Mouse (Mus musculus): ENCODE data around the gene Ulk4. TPM values are rescaled to one million over a fixed set of nuclear protein-coding genes. Genes with fewer than 3 reads are reported as not detected.

Ulk4 gene
- polyA plus RNA-seq, 1 experiment from 2014 or later, result 136 TPM

GRCm38 (mm10) chr9:121074726-121075125 lies 202.3 kb downstream of the Ulk4 start:
- no peak for DNase-seq (ENCODE audit: low spot score)
- no peak for ATAC-seq (replicated peaks; ENCODE audit: low FRiP score, low read depth)
- no peak overlapping the region for H3K4me3 ChIP-seq (replicated peaks; ENCODE audit: low read depth, low read length)
- no peak for TF ChIP-seq CTCF (IDR thresholded peaks at IDR 0.05; ENCODE audit: low read depth)
- no peaks in the 10 kb centered on the region for H3K27me3 ChIP-seq (ENCODE audit: insufficient read depth, low read length)
- H3K4me1 ChIP-seq (replicated peaks; ENCODE audit: insufficient read depth, low read length), result peaks cover 3% of the 10 kb centered on the region; the same call in 1 of the 2 replicates
- WGBS, result 85% methylated on average over 3 of the region's 3 CpGs
- H3K9me3 ChIP-seq (replicated peaks; ENCODE audit: low read length), result no peaks in the 10 kb centered on the region
- no peak overlapping the region for H3K27ac ChIP-seq
- H3K9ac ChIP-seq (ENCODE audit: low read depth, low read length), result no peak overlapping the region
- no peak overlapping the region for H3K4me2 ChIP-seq (ENCODE audit: low read length)
- no peaks in the 10 kb centered on the region for H3K36me3 ChIP-seq (ENCODE audit: insufficient read depth, low read length)

GRCm38 (mm10) chr9:121072127-121072757 lies 204.8 kb downstream of the Ulk4 start:
- ATAC-seq (replicated peaks; ENCODE audit: low FRiP score, low read depth) (no peak), DNase-seq (ENCODE audit: low spot score) (no peak)
- Histone ChIP-seq H3K4me3 (replicated peaks; ENCODE audit: low read depth, low read length) (no peak overlapping the region), H3K9ac (ENCODE audit: low read depth, low read length) (no peak overlapping the region), H3K4me1 (replicated peaks; ENCODE audit: insufficient read depth, low read length) (no peaks in the 10 kb centered on the region), H3K9me3 (replicated peaks; ENCODE audit: low read length) (no peaks in the 10 kb centered on the region), H3K36me3 (ENCODE audit: insufficient read depth, low read length) (no peaks in the 10 kb centered on the region), H3K4me2 (ENCODE audit: low read length) (no peak overlapping the region), H3K27me3 (ENCODE audit: insufficient read depth, low read length) (no peaks in the 10 kb centered on the region), H3K27ac (no peak overlapping the region)
- WGBS, result 62% methylated on average over 8 of the region's 8 CpGs
- TF ChIP-seq CTCF (IDR thresholded peaks at IDR 0.05; ENCODE audit: low read depth), result no peak

GRCm38 (mm10) chr9:121071461-121072126 lies 205.4 kb downstream of the Ulk4 start:
- ATAC-seq (replicated peaks; ENCODE audit: low FRiP score, low read depth) (no peak), DNase-seq (ENCODE audit: low spot score) (no peak)
- Histone ChIP-seq H3K4me2 (ENCODE audit: low read length) (no peak overlapping the region), H3K36me3 (ENCODE audit: insufficient read depth, low read length) (no peaks in the 10 kb centered on the region), H3K27me3 (ENCODE audit: insufficient read depth, low read length) (no peaks in the 10 kb centered on the region), H3K4me1 (replicated peaks; ENCODE audit: insufficient read depth, low read length) (no peaks in the 10 kb centered on the region), H3K9me3 (replicated peaks; ENCODE audit: low read length) (no peaks in the 10 kb centered on the region), H3K4me3 (replicated peaks; ENCODE audit: low read depth, low read length) (no peak overlapping the region), H3K9ac (ENCODE audit: low read depth, low read length) (no peak overlapping the region), H3K27ac (no peak overlapping the region)
- TF ChIP-seq CTCF (IDR thresholded peaks at IDR 0.05; ENCODE audit: low read depth), result no peak
- WGBS, result 62% methylated on average over 10 of the region's 10 CpGs

GRCm38 (mm10) chr9:121071050-121071449 lies 205.9 kb downstream of the Ulk4 start:
- ATAC-seq (replicated peaks; ENCODE audit: low FRiP score, low read depth) (no peak), DNase-seq (ENCODE audit: low spot score) (no peak)
- no peak overlapping the region for H3K4me2 ChIP-seq (ENCODE audit: low read length)
- WGBS, result 78% methylated on average over 11 of the region's 11 CpGs
- H3K9me3 ChIP-seq (replicated peaks; ENCODE audit: low read length), result no peaks in the 10 kb centered on the region
- no peak for TF ChIP-seq CTCF (IDR thresholded peaks at IDR 0.05; ENCODE audit: low read depth)
- H3K4me1 ChIP-seq (replicated peaks; ENCODE audit: insufficient read depth, low read length), result no peaks in the 10 kb centered on the region
- H3K9ac ChIP-seq (ENCODE audit: low read depth, low read length), result no peak overlapping the region
- no peak overlapping the region for H3K4me3 ChIP-seq (replicated peaks; ENCODE audit: low read depth, low read length)
- H3K27me3 ChIP-seq (ENCODE audit: insufficient read depth, low read length), result no peaks in the 10 kb centered on the region
- no peaks in the 10 kb centered on the region for H3K36me3 ChIP-seq (ENCODE audit: insufficient read depth, low read length)
- H3K27ac ChIP-seq, result no peak overlapping the region

- no peak overlapping the region for H3K4me3 ChIP-seq (replicated peaks; ENCODE audit: low read depth, low read length)
- 81% methylated on average over 5 of the region's 5 CpGs for WGBS
- no peak overlapping the region for H3K4me2 ChIP-seq (ENCODE audit: low read length)
- no peaks in the 10 kb centered on the region for H3K27me3 ChIP-seq (ENCODE audit: insufficient read depth, low read length)
- H3K27ac ChIP-seq, result no peak overlapping the region
- no peaks in the 10 kb centered on the region for H3K9me3 ChIP-seq (replicated peaks; ENCODE audit: low read length)
- no peaks in the 10 kb centered on the region for H3K36me3 ChIP-seq (ENCODE audit: insufficient read depth, low read length)
- no peak for TF ChIP-seq CTCF (IDR thresholded peaks at IDR 0.05; ENCODE audit: low read depth)
- H3K9ac ChIP-seq (ENCODE audit: low read depth, low read length), result no peak overlapping the region
- no peaks in the 10 kb centered on the region for H3K4me1 ChIP-seq (replicated peaks; ENCODE audit: insufficient read depth, low read length)
- ATAC-seq (replicated peaks; ENCODE audit: low FRiP score, low read depth) (no peak), DNase-seq (ENCODE audit: low spot score) (no peak)
These were observed 208.9 kb downstream of the Ulk4 start for GRCm38 (mm10) chr9:121068115-121068514.

- no peaks in the 10 kb centered on the region for H3K27me3 ChIP-seq (ENCODE audit: insufficient read depth, low read length)
- WGBS, result 86% methylated on average over 10 of the region's 10 CpGs
- no peak overlapping the region for H3K9ac ChIP-seq (ENCODE audit: low read depth, low read length)
- no peak overlapping the region for H3K4me2 ChIP-seq (ENCODE audit: low read length)
- no peak overlapping the region for H3K27ac ChIP-seq
- H3K36me3 ChIP-seq (ENCODE audit: insufficient read depth, low read length), result no peaks in the 10 kb centered on the region
- no peak overlapping the region for H3K4me3 ChIP-seq (replicated peaks; ENCODE audit: low read depth, low read length)
- ATAC-seq (replicated peaks; ENCODE audit: low FRiP score, low read depth) (no peak), DNase-seq (ENCODE audit: low spot score) (no peak)
- H3K4me1 ChIP-seq (replicated peaks; ENCODE audit: insufficient read depth, low read length), result no peaks in the 10 kb centered on the region
- TF ChIP-seq CTCF (IDR thresholded peaks at IDR 0.05; ENCODE audit: low read depth), result no peak
- H3K9me3 ChIP-seq (replicated peaks; ENCODE audit: low read length), result no peaks in the 10 kb centered on the region
These were observed 210.0 kb downstream of the Ulk4 start for GRCm38 (mm10) chr9:121067043-121067442.

Measured in kidney, postnatal 0 days (tissue).